In genomic region chr2:136679280-136680221, GRCm38 (mm10) we compare ENCODE assay signal across 7 mouse cellular contexts. TPM values are rescaled to one million over a fixed set of nuclear protein-coding genes. Genes with fewer than 3 reads are reported as not detected.
DNase-seq lines count a peak whose midpoint lies in the region; ATAC-seq and TF ChIP-seq lines count a peak whose summit lies in the region.

No protein-coding gene starts in this region.

- no peak overlapping the region for H3K4me3 ChIP-seq in embryonic fibroblast, embryonic 13.5 days (ENCODE audit: insufficient read depth, low read length)
- H3K4me3 ChIP-seq in heart, embryonic 10.5 days = peak overlapping the region; percentile 74
- H3K4me3 ChIP-seq in limb, embryonic 12.5 days (replicated peaks) = peak overlapping the region; percentile 53
- peak overlapping the region; percentile 60 for H3K4me3 ChIP-seq in midbrain, embryonic 15.5 days

- H3K4me2 ChIP-seq in limb, embryonic 12.5 days = peak overlapping the region; percentile 92
- peak overlapping the region; percentile 80 for H3K4me2 ChIP-seq in midbrain, embryonic 15.5 days

- H3K27me3 ChIP-seq in heart, embryonic 10.5 days (ENCODE audit: insufficient read depth, poor library complexity, severe bottlenecking) = no peaks in the 10 kb centered on the region
- H3K27me3 ChIP-seq in limb, embryonic 12.5 days = no peaks in the 10 kb centered on the region
- no peaks in the 10 kb centered on the region for H3K27me3 ChIP-seq in midbrain, embryonic 15.5 days (replicated peaks)

- H3K9me3 ChIP-seq in heart, embryonic 10.5 days = no peaks in the 10 kb centered on the region
- no peaks in the 10 kb centered on the region for H3K9me3 ChIP-seq in limb, embryonic 12.5 days
- H3K9me3 ChIP-seq in midbrain, embryonic 15.5 days = no peaks in the 10 kb centered on the region

- DNase-seq in brain, embryonic 14.5 days (ENCODE audit: low read depth) = peak; percentile 91
- DNase-seq in heart, embryonic 10.5 days (ENCODE audit: low spot score) = peak; percentile 93
- DNase-seq in kidney, adult 8-10 months = peak; percentile 59 to 74
- DNase-seq in telencephalon, adult 2 months (ENCODE audit: low read depth, low spot score) = peak; percentile 95

- 3% methylated on average over 24 of the region's 24 CpGs for WGBS in heart, embryonic 10.5 days
- under 1% methylated on average over 24 of the region's 24 CpGs for WGBS in limb, embryonic 12.5 days
- WGBS in midbrain, embryonic 15.5 days = 3% methylated on average over 24 of the region's 24 CpGs

- H3K9ac ChIP-seq in limb, embryonic 12.5 days (replicated peaks) = peak overlapping the region; percentile 72
- peak overlapping the region; percentile 49; the same call in 1 of the 2 replicates for H3K9ac ChIP-seq in midbrain, embryonic 15.5 days

- no peaks in the 10 kb centered on the region for H3K36me3 ChIP-seq in heart, embryonic 10.5 days
- H3K36me3 ChIP-seq in limb, embryonic 12.5 days = no peaks in the 10 kb centered on the region
- no peaks in the 10 kb centered on the region for H3K36me3 ChIP-seq in midbrain, embryonic 15.5 days (replicated peaks)

- TF ChIP-seq POLR2A in brain, embryonic 14.5 days (IDR thresholded peaks at IDR 0.05; ENCODE audit: borderline replicate concordance, extremely low read depth, insufficient read depth, insufficient read length, poor library complexity, severe bottlenecking) = no peak
- peak; percentile 79 for TF ChIP-seq POLR2A in embryonic fibroblast, embryonic 13.5 days (IDR thresholded peaks at IDR 0.05; ENCODE audit: low read depth, low read length)

- peak; percentile 91 for ATAC-seq in limb, embryonic 12.5 days (ENCODE audit: insufficient number of reproducible peaks, insufficient read depth, low FRiP score, low TSS enrichment, low read depth)
- peak; percentile 79 for ATAC-seq in midbrain, embryonic 15.5 days (replicated peaks)

- H3K4me1 ChIP-seq in embryonic fibroblast, embryonic 13.5 days (ENCODE audit: control insufficient read depth, insufficient read depth, low read length) = peaks cover 13% of the 10 kb centered on the region
- peaks cover 22% of the 10 kb centered on the region for H3K4me1 ChIP-seq in heart, embryonic 10.5 days
- H3K4me1 ChIP-seq in limb, embryonic 12.5 days (replicated peaks) = peaks cover 14% of the 10 kb centered on the region; the same call in 1 of the 2 replicates
- peaks cover 24% of the 10 kb centered on the region for H3K4me1 ChIP-seq in midbrain, embryonic 15.5 days

- TF ChIP-seq CTCF in brain, embryonic 14.5 days (IDR thresholded peaks at IDR 0.05; ENCODE audit: borderline replicate concordance, extremely low read depth, insufficient read depth, insufficient read length) = no peak
- TF ChIP-seq CTCF in embryonic fibroblast, embryonic 13.5 days (IDR thresholded peaks at IDR 0.05; ENCODE audit: borderline replicate concordance, insufficient read depth, low read length) = no peak

- H3K27ac ChIP-seq in embryonic fibroblast, embryonic 13.5 days (ENCODE audit: insufficient read depth, low read length) = peak overlapping the region; percentile 92
- peak overlapping the region; percentile 95 for H3K27ac ChIP-seq in heart, embryonic 10.5 days
- peak overlapping the region; percentile 88 for H3K27ac ChIP-seq in limb, embryonic 12.5 days
- H3K27ac ChIP-seq in midbrain, embryonic 15.5 days = peak overlapping the region; percentile 14; the same call in 1 of the 2 replicates

RNA-seq across cellular contexts. Expression of gene Snap25, which starts 33.7 kb away (rescaled TPM):
- 111 and 153 TPM in 2 replicates for polyA plus RNA-seq in brain, embryonic 14.5 days (2012; rRNA removed)
- polyA plus RNA-seq in embryonic fibroblast, embryonic 13.5 days (2011; ENCODE audit: insufficient read length, low read depth, missing spikeins) = 0.30 TPM in 1 of 2 replicates, not detected in the other
- 0.97 and 2.1 TPM in 2 replicates for polyA plus RNA-seq in heart, embryonic 10.5 days (2016; fragmentation: Nextera tagmentation; extraction: Ambion mirVana)
- polyA plus RNA-seq in limb, embryonic 12.5 days (2016; fragmentation: Nextera tagmentation; extraction: Ambion mirVana) = 0.31 and 0.47 TPM in 2 replicates
- 148 and 162 TPM in 2 replicates for polyA plus RNA-seq in midbrain, embryonic 15.5 days (2015; fragmentation: Nextera tagmentation; extraction: Ambion mirVana)

Comparison
In these comparisons a context has a peak if more than half of its experiments do, and no peak if none do; other contexts are left out.
1. H3K27ac ChIP-seq: peak in every context shown above with its lines; median percentile 95 in heart, embryonic 10.5 days; 92 in embryonic fibroblast, embryonic 13.5 days; 88 in limb, embryonic 12.5 days; 14 in midbrain, embryonic 15.5 days.
2. RNA of gene Snap25, which starts 33.7 kb away (polyA plus RNA-seq): 148 to 162 TPM in midbrain, embryonic 15.5 days and 111 to 153 TPM in brain, embryonic 14.5 days; 0.97 to 2.1 TPM in heart, embryonic 10.5 days, 0.31 to 0.47 TPM in limb, embryonic 12.5 days and 0.30 TPM in embryonic fibroblast, embryonic 13.5 days; every median in the first group is over 10 times any median in the second.
3. Peak in every context shown above with its lines, with median percentiles within 50 percentile points of each other: DNase-seq.